Mouse (Mus musculus): ENCODE data around the gene Apool. TPM values are rescaled to one million over a fixed set of nuclear protein-coding genes. Genes with fewer than 3 reads are reported as not detected.
"Not testable (repeated sequence)": the region's sequence is repeated elsewhere in the genome, so short reads cannot be mapped to it uniquely, and the experiment has no call there.

Apool gene
- polyA plus RNA-seq (2015; fragmentation: Nextera tagmentation; extraction: Ambion mirVana) = 32.4 and 33.8 TPM in 2 replicates

DNA sequence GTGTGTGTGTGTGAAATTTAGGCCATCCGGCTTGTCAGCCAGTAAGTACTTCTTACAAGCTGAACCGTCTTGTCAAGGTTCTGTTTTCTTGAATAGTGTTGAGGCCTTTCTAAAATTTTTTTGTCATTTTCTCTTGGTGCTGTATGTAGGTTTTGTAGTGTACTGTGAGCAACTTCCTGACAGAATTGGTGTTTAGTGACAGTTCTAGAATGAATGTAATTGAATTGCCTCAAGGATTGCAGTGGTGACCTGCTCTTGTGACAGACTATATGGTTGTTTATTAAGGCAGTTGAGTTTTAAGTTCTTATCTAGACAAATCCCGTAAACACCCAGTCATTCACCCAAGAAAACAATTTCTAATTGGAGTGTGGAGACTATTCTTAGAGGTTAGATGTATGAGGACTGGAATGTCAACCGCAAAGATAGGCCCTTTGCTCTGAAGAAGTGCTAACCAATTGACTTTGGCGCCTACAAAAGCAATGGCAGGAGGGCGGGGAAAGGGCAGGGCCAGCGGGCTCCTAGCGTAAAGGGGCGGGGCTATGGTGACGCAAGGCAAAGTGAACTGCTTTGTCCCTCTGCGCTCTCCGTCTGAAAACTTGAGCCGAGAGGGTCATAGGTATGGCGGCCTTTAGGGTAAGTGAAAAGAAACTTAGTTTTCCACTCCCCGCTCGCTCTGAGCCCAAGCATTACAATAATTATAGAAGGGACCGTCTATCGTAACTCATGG lies at the start of gene Apool:
TSS of gene Apool (plus strand) at position 531 of the 727 bp plus-strand sequence.
- WGBS = 25% methylated on average over 18 of the region's 18 CpGs
- Histone ChIP-seq H3K4me2 (replicated peaks) (peak within 1 kb of the TSS; percentile 50), H3K27ac (no peak within 1 kb of the TSS), H3K27me3 (no peaks in the 10 kb centered on the region), H3K4me3 (replicated peaks) (peak within 1 kb of the TSS; percentile 57), H3K9me3 (no peaks in the 10 kb centered on the region), H3K36me3 (no peaks in the 10 kb centered on the region), H3K9ac (replicated peaks) (peak within 1 kb of the TSS; percentile 56), H3K4me1 (replicated peaks) (no peaks in the 10 kb centered on the region; the same call in 1 of the 2 replicates)
- peak; percentile 98 for ATAC-seq

DNA sequence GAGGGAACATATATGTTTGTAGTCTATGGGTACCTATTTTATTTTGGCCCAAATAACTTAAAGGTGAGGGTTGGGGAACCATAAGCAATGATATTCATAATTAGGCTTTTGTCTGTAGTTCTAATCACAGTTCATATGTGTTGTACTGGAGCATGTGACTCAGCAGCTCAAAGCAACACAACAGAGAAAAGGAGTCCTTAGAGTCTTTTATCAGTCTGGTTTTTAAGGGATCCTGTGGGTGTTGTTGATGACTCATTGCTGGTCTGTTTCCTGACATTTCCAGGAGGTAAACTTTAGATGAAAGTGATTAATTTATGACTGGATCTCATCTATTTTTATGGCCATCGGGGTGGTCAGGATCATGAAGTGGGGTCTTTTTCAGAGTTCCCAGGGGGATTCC lies 37.6 kb upstream of the Apool start:
- ATAC-seq = no peak
- no peaks in the 10 kb centered on the region for H3K27me3 ChIP-seq
- H3K27ac ChIP-seq = no peak overlapping the region
- WGBS = 93% methylated on average over 1 of the region's 1 CpGs
- H3K4me1 ChIP-seq (replicated peaks) = no peaks in the 10 kb centered on the region
- no peaks in the 10 kb centered on the region for H3K9me3 ChIP-seq
- no peaks in the 10 kb centered on the region for H3K36me3 ChIP-seq
- H3K9ac ChIP-seq (replicated peaks) = no peak overlapping the region
- H3K4me3 ChIP-seq (replicated peaks) = no peak overlapping the region
- no peak overlapping the region for H3K4me2 ChIP-seq (replicated peaks)

DNA sequence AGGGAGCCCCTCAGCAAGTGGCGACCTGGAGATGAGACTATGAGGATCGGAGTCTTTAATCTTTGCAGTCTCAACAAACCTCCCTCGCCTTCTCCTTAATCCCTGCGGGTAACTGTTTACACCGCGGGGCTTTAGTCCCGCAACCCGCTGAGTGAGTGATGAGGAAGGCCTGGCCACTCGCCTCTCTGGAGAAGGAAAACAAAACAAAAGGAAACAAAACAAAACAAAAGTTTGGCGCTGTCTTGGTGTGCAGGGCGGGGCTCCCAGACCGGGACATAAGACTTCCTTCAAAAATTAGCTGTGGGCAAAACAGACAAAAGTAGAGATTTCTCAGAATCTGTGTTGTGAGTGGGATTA lies 375 bp downstream of the Apool start:
- H3K27me3 ChIP-seq = no peaks in the 10 kb centered on the region
- H3K36me3 ChIP-seq = no peaks in the 10 kb centered on the region
- peak overlapping the region; percentile 50 for H3K4me2 ChIP-seq (replicated peaks)
- H3K4me3 ChIP-seq (replicated peaks) = peak overlapping the region; percentile 57
- ATAC-seq = peak; percentile 75
- H3K27ac ChIP-seq = no peak overlapping the region
- no peaks in the 10 kb centered on the region; the same call in 1 of the 2 replicates for H3K4me1 ChIP-seq (replicated peaks)
- H3K9ac ChIP-seq (replicated peaks) = peak overlapping the region; percentile 56
- 13% methylated on average over 12 of the region's 12 CpGs for WGBS
- no peaks in the 10 kb centered on the region for H3K9me3 ChIP-seq

DNA sequence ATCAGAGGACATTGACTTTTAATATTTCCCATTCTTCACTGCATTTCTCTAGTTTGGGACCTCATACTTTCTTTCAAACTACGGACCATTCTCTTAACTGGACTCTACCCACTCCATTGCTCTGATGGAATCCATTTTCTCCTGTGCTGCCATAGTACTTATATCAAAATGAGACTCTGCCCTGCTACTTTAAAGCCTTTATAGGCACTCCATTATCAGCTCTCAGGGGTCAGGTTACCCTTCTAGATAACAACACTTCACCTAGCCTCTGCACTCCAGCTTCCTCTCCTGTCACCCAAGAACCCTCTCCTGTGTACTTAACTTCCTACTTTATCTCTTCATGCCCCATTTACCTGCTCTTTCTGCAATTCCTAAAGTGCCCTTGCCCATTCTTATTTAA lies 960 bp downstream of the Apool start:
- H3K9ac ChIP-seq (replicated peaks) = no peak overlapping the region
- H3K36me3 ChIP-seq = no peaks in the 10 kb centered on the region
- no peak overlapping the region for H3K27ac ChIP-seq
- no peaks in the 10 kb centered on the region; the same call in 1 of the 2 replicates for H3K4me1 ChIP-seq (replicated peaks)
- no peak for ATAC-seq
- no peaks in the 10 kb centered on the region for H3K9me3 ChIP-seq
- peak overlapping the region; percentile 57 for H3K4me3 ChIP-seq (replicated peaks)
- H3K27me3 ChIP-seq = no peaks in the 10 kb centered on the region
- 62% methylated on average over 1 of the region's 1 CpGs for WGBS
- peak overlapping the region; percentile 50 for H3K4me2 ChIP-seq (replicated peaks)

DNA sequence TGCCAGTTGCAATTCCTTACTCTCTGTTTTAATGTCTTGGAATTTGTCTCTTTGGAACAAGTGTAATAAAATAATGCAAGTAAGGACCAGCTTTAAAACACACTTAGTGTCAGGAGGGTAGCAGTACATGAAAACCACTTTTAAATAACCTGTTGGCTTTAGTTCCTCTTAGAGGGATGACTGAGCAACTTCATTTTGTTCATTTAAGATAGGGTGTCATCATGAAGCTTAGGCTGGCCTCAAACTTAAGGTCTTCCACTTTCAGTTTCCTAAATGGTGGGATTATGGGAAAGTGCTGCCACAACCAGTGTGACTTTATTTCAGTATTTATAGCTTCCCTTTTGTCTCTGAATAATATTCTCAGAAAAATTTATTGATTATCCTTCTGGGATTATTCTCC lies 9.1 kb downstream of the Apool start:
- H3K27me3 ChIP-seq = no peaks in the 10 kb centered on the region
- no peak overlapping the region for H3K27ac ChIP-seq
- H3K9me3 ChIP-seq = no peaks in the 10 kb centered on the region
- H3K4me1 ChIP-seq (replicated peaks) = no peaks in the 10 kb centered on the region
- H3K9ac ChIP-seq (replicated peaks) = no peak overlapping the region
- H3K36me3 ChIP-seq = no peaks in the 10 kb centered on the region
- H3K4me3 ChIP-seq (replicated peaks) = no peak overlapping the region
- H3K4me2 ChIP-seq (replicated peaks) = no peak overlapping the region
- ATAC-seq = no peak

DNA sequence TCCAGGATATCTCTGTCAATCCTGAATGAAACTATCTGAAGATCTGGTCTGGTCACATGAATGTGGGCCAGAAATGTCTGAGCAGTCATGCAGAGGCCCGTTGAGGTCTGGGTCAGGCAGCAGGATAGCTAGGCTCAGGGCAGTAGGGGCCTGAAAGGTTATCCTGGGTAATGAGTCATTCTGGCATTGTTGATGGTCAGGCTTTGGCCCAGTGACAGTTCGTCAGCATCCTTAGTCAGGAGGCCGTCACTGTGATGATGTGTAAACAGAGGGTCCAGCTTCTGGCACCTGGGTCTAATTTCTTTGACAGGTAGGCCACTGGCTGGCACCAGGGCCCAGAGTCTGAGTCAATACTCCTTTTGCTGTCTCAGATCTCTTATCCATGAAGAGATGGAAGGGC lies 28.4 kb downstream of the Apool start:
- no peak overlapping the region for H3K27ac ChIP-seq
- no peaks in the 10 kb centered on the region for H3K9me3 ChIP-seq
- H3K4me2 ChIP-seq (replicated peaks) = no peak overlapping the region

DNA sequence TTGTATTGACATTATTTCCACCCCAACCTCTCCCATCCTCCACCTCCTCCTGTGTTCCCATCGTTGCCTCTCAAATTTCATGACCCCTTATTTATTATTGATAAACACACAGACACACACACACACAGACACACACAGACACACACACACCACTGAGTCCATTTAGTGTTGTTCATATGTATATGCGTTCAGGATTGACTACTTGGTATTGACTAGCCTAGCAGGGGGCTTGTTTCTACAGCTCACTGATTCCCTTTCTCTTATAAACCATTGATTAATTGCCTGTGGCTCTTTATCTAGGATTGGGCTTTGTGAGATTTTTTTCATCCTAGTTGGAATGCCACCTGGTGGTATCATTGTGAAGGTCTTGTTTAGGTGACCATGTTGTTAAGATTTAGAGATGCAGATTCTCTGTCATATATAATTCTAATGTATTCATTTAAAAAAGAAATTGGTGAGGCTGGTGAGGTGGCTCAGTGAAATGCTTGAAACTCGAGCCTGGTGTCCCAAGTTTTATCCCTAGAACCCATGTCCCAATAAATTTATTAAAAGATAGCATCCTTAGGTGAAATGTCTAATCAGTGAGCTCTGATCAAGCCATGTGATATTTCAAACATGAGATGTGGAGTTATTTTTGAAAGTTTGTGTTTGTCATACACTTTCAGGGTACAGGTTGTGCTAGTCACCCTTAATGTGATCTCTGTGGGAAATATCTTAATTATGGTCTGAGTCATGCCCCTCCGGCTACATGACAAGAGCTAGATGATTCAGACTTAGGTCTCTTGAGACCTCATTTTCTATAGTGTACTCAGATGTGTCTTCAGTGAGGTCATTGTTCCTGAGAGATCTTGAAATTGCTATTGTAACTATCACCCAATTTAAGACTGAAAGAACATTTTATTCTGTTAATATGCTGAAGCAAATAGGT lies 36.6 kb downstream of the Apool start:
- peak; percentile 60 for ATAC-seq

More for the DNA sequence above, 28.4 kb downstream of the Apool start:
- Histone ChIP-seq H3K36me3 (no peaks in the 10 kb centered on the region), H3K4me3 (replicated peaks) (no peak overlapping the region), H3K9ac (replicated peaks) (no peak overlapping the region), H3K27me3 (no peaks in the 10 kb centered on the region), H3K4me1 (replicated peaks) (no peaks in the 10 kb centered on the region)
- ATAC-seq = no peak
- 81% methylated on average over 3 of the region's 3 CpGs for WGBS

DNA sequence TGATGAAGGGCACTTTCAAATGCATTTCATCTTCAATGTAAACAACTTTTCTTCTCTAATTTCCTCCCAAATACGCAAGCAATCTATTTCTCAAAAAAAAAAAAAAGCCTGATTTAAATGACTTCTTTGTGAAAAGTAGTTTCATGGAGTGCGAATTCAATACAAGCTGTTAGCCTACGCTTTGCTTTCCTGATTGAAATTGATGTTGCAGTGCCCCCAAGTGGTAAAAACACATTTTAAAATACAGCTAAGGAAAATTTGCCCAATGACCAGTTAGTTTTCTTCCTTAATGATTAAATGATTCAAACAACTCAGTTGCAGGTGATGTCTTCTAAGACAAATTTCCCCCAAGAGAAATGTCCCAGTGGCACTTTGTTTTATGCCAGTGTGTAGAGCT lies 37.3 kb downstream of the Apool start:
- H3K9me3 ChIP-seq = no peaks in the 10 kb centered on the region
- 40% methylated on average over 3 of the region's 3 CpGs for WGBS
- H3K27me3 ChIP-seq = no peaks in the 10 kb centered on the region
- H3K4me1 ChIP-seq (replicated peaks) = no peaks in the 10 kb centered on the region
- H3K4me2 ChIP-seq (replicated peaks) = no peak overlapping the region
- ATAC-seq = no peak
- H3K9ac ChIP-seq (replicated peaks) = no peak overlapping the region
- no peak overlapping the region for H3K27ac ChIP-seq
- H3K36me3 ChIP-seq = no peaks in the 10 kb centered on the region
- no peak overlapping the region for H3K4me3 ChIP-seq (replicated peaks)

More for the DNA sequence above, 36.6 kb downstream of the Apool start:
- no peak overlapping the region for H3K4me3 ChIP-seq (replicated peaks)
- H3K9me3 ChIP-seq = no peaks in the 10 kb centered on the region
- H3K4me2 ChIP-seq (replicated peaks) = no peak overlapping the region
- H3K27ac ChIP-seq = no peak overlapping the region
- H3K9ac ChIP-seq (replicated peaks) = no peak overlapping the region
- H3K4me1 ChIP-seq (replicated peaks) = no peaks in the 10 kb centered on the region
- H3K27me3 ChIP-seq = no peaks in the 10 kb centered on the region
- 51% methylated on average over 4 of the region's 4 CpGs for WGBS
- no peaks in the 10 kb centered on the region for H3K36me3 ChIP-seq

DNA sequence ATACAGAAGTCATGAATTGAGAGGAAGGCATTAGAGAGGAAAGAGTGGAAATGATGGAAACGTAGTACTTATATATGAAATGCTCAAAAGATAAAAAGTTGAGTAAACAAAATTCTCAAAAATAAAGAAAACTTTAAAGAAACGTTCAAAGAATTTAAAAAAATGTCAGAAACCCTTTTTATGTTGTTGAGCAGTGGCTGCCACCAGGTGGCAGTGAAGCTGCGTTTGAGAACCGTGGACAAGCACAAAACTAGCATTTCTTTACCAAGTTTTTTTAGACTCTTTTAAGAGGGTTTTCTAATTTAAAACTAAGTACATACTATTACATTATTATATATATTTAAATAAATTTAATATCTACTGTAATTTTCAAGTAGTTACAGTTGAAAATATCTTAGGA lies 57.3 kb downstream of the Apool start:
- H3K4me2 ChIP-seq (replicated peaks) = no peak overlapping the region
- H3K4me3 ChIP-seq (replicated peaks) = no peak overlapping the region
- no peaks in the 10 kb centered on the region for H3K4me1 ChIP-seq (replicated peaks)
- no peaks in the 10 kb centered on the region for H3K27me3 ChIP-seq
- peaks cover 7% of the 10 kb centered on the region for H3K9me3 ChIP-seq
- no peak overlapping the region for H3K27ac ChIP-seq
- no peak for ATAC-seq
- WGBS = 47% methylated on average over 4 of the region's 4 CpGs
- no peak overlapping the region for H3K9ac ChIP-seq (replicated peaks)
- H3K36me3 ChIP-seq = no peaks in the 10 kb centered on the region

DNA sequence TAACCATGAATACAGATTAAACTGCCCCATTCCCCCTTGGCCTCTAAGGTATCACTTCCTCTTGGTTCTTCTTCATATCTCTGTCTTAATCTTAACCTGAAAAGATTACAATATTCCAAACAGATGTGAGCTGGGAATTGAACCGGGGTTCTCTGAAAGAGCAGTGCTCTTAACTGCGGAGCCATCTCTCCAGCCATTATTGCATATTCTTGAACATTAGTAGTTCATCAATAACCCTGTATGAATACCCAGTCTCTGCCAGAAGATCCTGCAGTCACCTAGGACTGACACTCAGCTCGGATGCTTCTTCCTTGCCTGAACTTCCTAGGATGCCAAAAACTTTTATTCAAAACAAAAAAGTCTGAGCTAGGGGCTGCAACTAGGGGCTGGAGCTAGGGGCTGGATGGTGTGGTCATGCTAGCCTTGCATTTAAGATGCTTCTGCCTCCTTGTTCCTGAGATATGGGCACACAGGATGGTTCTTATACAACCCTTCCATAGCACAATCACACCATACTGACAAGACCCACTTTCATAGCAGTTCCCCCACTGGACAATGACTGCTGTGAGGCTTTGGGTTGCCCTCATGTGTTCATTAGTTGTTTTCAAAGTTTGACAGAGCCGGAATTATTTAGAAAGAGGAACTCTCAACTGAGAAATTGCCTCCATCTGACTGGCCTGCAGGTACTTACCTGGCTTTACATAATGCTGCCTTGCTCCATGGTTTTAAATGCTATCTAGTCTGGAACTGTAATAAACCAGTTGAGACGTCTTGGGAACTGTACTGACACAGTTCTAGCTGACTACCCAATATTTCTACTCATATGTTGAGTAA lies 59.7 kb downstream of the Apool start:
- not testable (repeated sequence) for H3K36me3 ChIP-seq; H3K27me3 ChIP-seq; H3K4me1 ChIP-seq (replicated peaks); H3K4me2 ChIP-seq (replicated peaks); H3K9ac ChIP-seq (replicated peaks); H3K27ac ChIP-seq; H3K4me3 ChIP-seq (replicated peaks); H3K9me3 ChIP-seq
- ATAC-seq = peak; percentile 100
- WGBS = 85% methylated on average over 5 of the region's 5 CpGs

DNA sequence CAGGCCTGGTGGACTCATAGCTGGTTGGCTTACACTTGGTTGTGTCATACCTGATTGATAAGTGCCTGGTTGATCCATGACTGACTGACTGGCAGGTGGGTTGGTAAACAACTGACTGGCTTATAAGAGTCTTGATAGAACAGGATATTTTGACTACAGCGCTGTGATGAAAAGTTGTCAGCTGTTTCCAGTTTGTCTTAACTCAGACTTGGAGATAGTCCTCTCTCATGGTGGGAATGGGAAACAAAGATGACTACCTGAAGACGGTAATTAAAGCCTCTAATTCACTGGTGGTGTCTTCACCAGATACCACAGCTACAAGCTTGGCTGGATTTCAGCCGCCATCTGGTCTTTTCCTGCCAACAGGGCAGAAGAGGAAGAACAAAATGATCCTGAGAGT lies 95.5 kb downstream of the Apool start, which contains the start of gene Satl1:
TSS of gene Satl1 (minus strand) at position 101 of the 400 bp plus-strand sequence.
- Histone ChIP-seq H3K9ac (replicated peaks) (no peak within 1 kb of the TSS), H3K4me2 (replicated peaks) (no peak within 1 kb of the TSS), H3K9me3 (no peaks in the 10 kb centered on the region), H3K27ac (no peak within 1 kb of the TSS), H3K36me3 (no peaks in the 10 kb centered on the region), H3K4me3 (replicated peaks) (no peak within 1 kb of the TSS), H3K27me3 (no peaks in the 10 kb centered on the region), H3K4me1 (replicated peaks) (no peaks in the 10 kb centered on the region)
- 83% methylated on average over 3 of the region's 3 CpGs for WGBS
- no peak for ATAC-seq
